In the genomic region with DNA sequence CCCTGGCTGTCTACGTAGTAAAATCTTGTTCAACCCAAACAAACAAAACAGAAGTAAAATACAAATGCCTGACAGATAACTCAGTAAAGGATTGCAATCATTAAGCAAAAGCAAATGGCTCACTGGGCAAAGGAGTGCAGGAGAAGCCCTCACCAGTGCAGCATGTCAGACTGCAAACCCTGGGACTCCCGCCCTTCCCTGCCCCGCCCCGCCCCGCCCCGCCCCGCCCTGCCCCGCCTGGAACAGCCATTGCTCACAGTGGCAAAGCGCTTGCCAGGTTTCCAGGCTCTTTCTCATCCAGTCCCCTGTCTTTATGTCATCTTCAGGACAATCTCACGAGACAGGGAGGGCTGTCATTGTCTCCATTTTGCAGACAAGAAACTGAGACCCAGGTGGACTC, we compare ENCODE assay signal across 8 mouse cellular contexts. TPM values are rescaled to one million over a fixed set of nuclear protein-coding genes. Genes with fewer than 3 reads are reported as not detected.
DNase-seq lines count a peak whose midpoint lies in the region; ATAC-seq and TF ChIP-seq lines count a peak whose summit lies in the region.

No protein-coding gene starts in this region.

- no peak overlapping the region for H3K4me3 ChIP-seq in heart, embryonic 11.5 days (ENCODE audit: low read depth, low read length)
- no peak overlapping the region for H3K4me3 ChIP-seq in forebrain, postnatal 0 days (ENCODE audit: low read depth, low read length)

- H3K27ac ChIP-seq in heart, embryonic 11.5 days (ENCODE audit: low read depth, low read length), result no peak overlapping the region
- no peak overlapping the region for H3K27ac ChIP-seq in forebrain, postnatal 0 days (ENCODE audit: low read depth, low read length)

- no peak for ATAC-seq in heart, embryonic 11.5 days (replicated peaks; ENCODE audit: insufficient number of reproducible peaks, low FRiP score, low TSS enrichment)
- ATAC-seq in forebrain, postnatal 0 days, result no peak
- ATAC-seq in megakaryocyte progenitor cell, adult 5-6 weeks (replicated peaks; ENCODE audit: poor library complexity), result peak; percentile 37; the same call in 1 of the 2 replicates
- ATAC-seq in activated CD4-positive, CD25-positive, alpha-beta regulatory T cell, adult 4 months, result no peak

- no peaks in the 10 kb centered on the region for H3K9me3 ChIP-seq in heart, embryonic 11.5 days (replicated peaks; ENCODE audit: control insufficient read depth, low read length)
- no peaks in the 10 kb centered on the region for H3K9me3 ChIP-seq in forebrain, postnatal 0 days (ENCODE audit: low read length)

- no peak for TF ChIP-seq CTCF in forebrain, postnatal 0 days (IDR thresholded peaks at IDR 0.05; ENCODE audit: low read depth)

- H3K27me3 ChIP-seq in heart, embryonic 11.5 days (ENCODE audit: control insufficient read depth, insufficient read depth, low read length), result no peaks in the 10 kb centered on the region
- no peaks in the 10 kb centered on the region for H3K27me3 ChIP-seq in forebrain, postnatal 0 days (ENCODE audit: insufficient read depth, low read length)

- no peaks in the 10 kb centered on the region for H3K36me3 ChIP-seq in heart, embryonic 11.5 days (ENCODE audit: control insufficient read depth, insufficient read depth, low read length)
- no peaks in the 10 kb centered on the region for H3K36me3 ChIP-seq in forebrain, postnatal 0 days (ENCODE audit: insufficient read depth)

- DNase-seq in heart, adult 9 months (ENCODE audit: low spot score in 2 of 2), result no peak
- DNase-seq in MN1 (ENCODE audit: low spot score), result peak; percentile 56
- DNase-seq in forebrain, postnatal 0 days, result no peak
- DNase-seq in layer of hippocampus, postnatal 36 days, result no peak
- no peak for DNase-seq in urinary bladder, postnatal 14 days (ENCODE audit: low spot score)

- 3% methylated on average over 10 of the region's 10 CpGs for WGBS in heart, embryonic 11.5 days (ENCODE audit: insufficient replicate concordance)
- 9% methylated on average over 10 of the region's 10 CpGs for WGBS in forebrain, postnatal 0 days

- peaks cover 18% of the 10 kb centered on the region; the same call in 1 of the 2 replicates for H3K4me1 ChIP-seq in heart, embryonic 11.5 days (ENCODE audit: control insufficient read depth, insufficient read depth, low read length)
- peaks cover 9% of the 10 kb centered on the region; the same call in 1 of the 2 replicates for H3K4me1 ChIP-seq in forebrain, postnatal 0 days (ENCODE audit: insufficient read depth)

- H3K9ac ChIP-seq in heart, embryonic 11.5 days (ENCODE audit: low read depth, low read length), result no peak overlapping the region
- no peak overlapping the region for H3K9ac ChIP-seq in forebrain, postnatal 0 days

- H3K4me2 ChIP-seq in heart, embryonic 11.5 days, result peak overlapping the region; percentile 42
- H3K4me2 ChIP-seq in forebrain, postnatal 0 days (ENCODE audit: low read depth), result peak overlapping the region; percentile 10; the same call in 1 of the 2 replicates

RNA-seq across cellular contexts. Expression of gene Rnf38, which starts 16.1 kb away (rescaled TPM):
- 25.8 and 28.7 TPM in 2 replicates for polyA plus RNA-seq in heart, embryonic 11.5 days (2014; fragmentation: Nextera tagmentation; extraction: Ambion mirVana)
- 51.4 and 82.7 TPM in 2 replicates for total RNA-seq in forebrain, postnatal 0 days (2014; rRNA removed)
- 12.3 and 17.6 TPM in 2 replicates for polyA plus RNA-seq in forebrain, postnatal 0 days (2015; fragmentation: Nextera tagmentation; extraction: Ambion mirVana)
- 117 and 142 TPM in 2 replicates for total RNA-seq in megakaryocyte progenitor cell, adult 5-6 weeks (2015)
- total RNA-seq in megakaryocyte progenitor cell, adult 5-6 weeks (2017), result 34.8 and 47.5 TPM in 2 replicates
- 10 to 100 TPM; 50.2 to 52.8 TPM for total RNA-seq in layer of hippocampus, postnatal 36 days (2021)
- 10 to 100 TPM; 21.0 to 29.2 TPM for polyA plus RNA-seq in activated CD4-positive, CD25-positive, alpha-beta regulatory T cell, adult 4 months (2017; shearing (Covaris generic))

RNA-seq across cellular contexts. Expression of gene Melk, which starts 51.0 kb away (rescaled TPM):
- 29.4 and 29.8 TPM in 2 replicates for polyA plus RNA-seq in heart, embryonic 11.5 days (2014; fragmentation: Nextera tagmentation; extraction: Ambion mirVana)
- 4.2 and 4.5 TPM in 2 replicates for total RNA-seq in forebrain, postnatal 0 days (2014; rRNA removed)
- 4.6 and 4.7 TPM in 2 replicates for polyA plus RNA-seq in forebrain, postnatal 0 days (2015; fragmentation: Nextera tagmentation; extraction: Ambion mirVana)
- total RNA-seq in megakaryocyte progenitor cell, adult 5-6 weeks (2015), result 17.4 and 18.9 TPM in 2 replicates
- total RNA-seq in megakaryocyte progenitor cell, adult 5-6 weeks (2017), result 22.3 and 25.2 TPM in 2 replicates
- total RNA-seq in layer of hippocampus, postnatal 36 days (2021), result under 1 TPM; 0.40 to 0.65 TPM
- 10 to 100 TPM; 10.4 to 14.9 TPM for polyA plus RNA-seq in activated CD4-positive, CD25-positive, alpha-beta regulatory T cell, adult 4 months (2017; shearing (Covaris generic))
